8 mouse cellular contexts compared by ENCODE assay signal in genomic region chr6:33059735-33060576, GRCm38 (mm10). TPM values are rescaled to one million over a fixed set of nuclear protein-coding genes. Genes with fewer than 3 reads are reported as not detected.
DNase-seq lines count a peak whose midpoint lies in the region; ATAC-seq lines count a peak whose summit lies in the region.

TSS of gene Chchd3 (minus strand) at chr6:33060260.

- peak within 1 kb of the TSS; percentile 86 for H3K9ac ChIP-seq in hindbrain, embryonic 11.5 days (ENCODE audit: low read depth, low read length)

- H3K9me3 ChIP-seq in hindbrain, embryonic 11.5 days (ENCODE audit: control insufficient read depth, low read length): no peaks in the 10 kb centered on the region

- no peak within 1 kb of the TSS for H3K27ac ChIP-seq in hindbrain, embryonic 11.5 days (ENCODE audit: low read depth, low read length)

- peak within 1 kb of the TSS; percentile 55 for H3K4me2 ChIP-seq in hindbrain, embryonic 11.5 days (replicated peaks; ENCODE audit: low read depth, low read length)

- peak; percentile 94 for DNase-seq in Muller cell, postnatal 12 days (ENCODE audit: inconsistent ontology term)
- DNase-seq in cerebellum, adult 9-11 months: peak; percentile 99
- DNase-seq in frontal cortex, adult 2 months (ENCODE audit: extremely low spot score in 1 of 2, low spot score in 1 of 2): peak; percentile 98 to 99
- DNase-seq in hindbrain, embryonic 11.5 days (ENCODE audit: low spot score): peak; percentile 94
- peak; percentile 93 to 96 for DNase-seq in layer of hippocampus, postnatal 10 days (ENCODE audit: low spot score in 2 of 2)
- DNase-seq in lung, postnatal 10 days: peak; percentile 98
- peak; percentile 91 for DNase-seq in ovary, postnatal 36 days (ENCODE audit: low spot score)
- peak; percentile 93 for DNase-seq in thymus, postnatal 25 days

- H3K36me3 ChIP-seq in hindbrain, embryonic 11.5 days (ENCODE audit: control insufficient read depth, insufficient read depth, low read length): no peaks in the 10 kb centered on the region

- ATAC-seq in hindbrain, embryonic 11.5 days (ENCODE audit: low FRiP score): peak; percentile 100

- WGBS in hindbrain, embryonic 11.5 days: under 1% methylated on average over 50 of the region's 50 CpGs

- no peaks in the 10 kb centered on the region for H3K27me3 ChIP-seq in hindbrain, embryonic 11.5 days (ENCODE audit: control insufficient read depth, insufficient read depth, low read length)

- H3K4me1 ChIP-seq in hindbrain, embryonic 11.5 days (replicated peaks; ENCODE audit: control insufficient read depth, insufficient read depth, low read length): peaks cover 2% of the 10 kb centered on the region; the same call in 1 of the 2 replicates

- peak within 1 kb of the TSS; percentile 93 for H3K4me3 ChIP-seq in hindbrain, embryonic 11.5 days (ENCODE audit: low read depth, low read length)

RNA-seq across cellular contexts. Expression of gene Chchd3, which starts in this region (rescaled TPM):
- 111 and 116 TPM in 2 replicates for polyA plus RNA-seq in frontal cortex, adult 2 months (2012; rRNA removed)
- 141 and 142 TPM in 2 replicates for polyA plus RNA-seq in hindbrain, embryonic 11.5 days (2014; fragmentation: Nextera tagmentation; extraction: Ambion mirVana)
- 100 to 1,000 TPM in 1 of 2 experiments, 10 to 100 TPM in 1; 94.5 to 111 TPM for total RNA-seq in layer of hippocampus, postnatal 10 days (2021)
